Mouse (Mus musculus): ENCODE results near the gene Gabarapl2.

DNA sequence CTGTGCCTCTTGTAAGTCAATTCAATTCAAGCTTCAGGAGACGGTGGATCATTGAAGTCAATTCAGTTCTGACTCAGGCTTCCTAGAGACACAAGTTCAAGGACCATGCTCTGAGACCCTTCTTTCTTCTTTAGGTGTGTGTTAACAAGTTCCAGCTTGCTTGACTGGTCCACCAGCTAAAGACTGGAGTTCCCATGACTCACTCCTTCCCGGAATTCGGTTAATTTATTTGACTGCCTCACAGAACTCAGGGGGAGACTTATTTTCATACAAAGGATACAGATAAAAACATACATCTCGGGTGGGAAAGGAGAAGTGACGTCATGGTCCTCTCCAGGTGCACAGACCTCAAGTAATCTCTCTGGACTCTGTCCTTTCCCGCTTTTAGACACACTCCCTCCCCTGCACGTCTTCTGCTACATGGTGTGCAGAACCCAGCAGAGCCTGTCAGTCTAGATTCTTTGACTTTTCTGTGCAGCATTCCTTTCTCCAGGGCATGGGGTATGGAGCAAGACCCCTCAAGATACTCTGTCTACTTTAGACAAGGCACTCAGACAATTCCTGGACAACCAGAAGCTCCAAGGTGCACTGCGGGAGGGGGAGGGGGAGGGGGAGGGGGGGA, 34.9 kb upstream of the Gabarapl2 start:
- TF ChIP-seq MAFK (IDR thresholded peaks at IDR 0.05; ENCODE audit: insufficient read depth, low read depth, low read length): no peak
- TF ChIP-seq CHD2 (IDR thresholded peaks at IDR 0.05; ENCODE audit: low read depth, low read length): no peak
- no peak for TF ChIP-seq ZNF384 (IDR thresholded peaks at IDR 0.05; ENCODE audit: low read depth, low read length)

Data from ES-E14 (cell line).